Mouse (Mus musculus) gonadal fat pad, adult 2 months (tissue): ENCODE data around the gene Clcc1. TPM values are rescaled to one million over a fixed set of nuclear protein-coding genes. Genes with fewer than 3 reads are reported as not detected.
"Not testable (repeated sequence)": the region's sequence is repeated elsewhere in the genome, so short reads cannot be mapped to it uniquely, and the experiment has no call there.

ENCODE experiments used
- DNase-seq: peaks from one replicate; pipeline ENCODE4 v3.0.0-alpha.2; 2012; ENCODE audit warnings: low read depth
- polyA plus RNA-seq: library from polyadenylated mRNA; depleted of rRNA; stranded (reverse); fragments of >200 nt; gene quantifications from 2 replicates; pipeline ENCODE4 v1.2.3, GENCODE M21; 2012; rRNA removed

The Clcc1 gene
- polyA plus RNA-seq, result 34.5 and 47.1 TPM in 2 replicates

DNA sequence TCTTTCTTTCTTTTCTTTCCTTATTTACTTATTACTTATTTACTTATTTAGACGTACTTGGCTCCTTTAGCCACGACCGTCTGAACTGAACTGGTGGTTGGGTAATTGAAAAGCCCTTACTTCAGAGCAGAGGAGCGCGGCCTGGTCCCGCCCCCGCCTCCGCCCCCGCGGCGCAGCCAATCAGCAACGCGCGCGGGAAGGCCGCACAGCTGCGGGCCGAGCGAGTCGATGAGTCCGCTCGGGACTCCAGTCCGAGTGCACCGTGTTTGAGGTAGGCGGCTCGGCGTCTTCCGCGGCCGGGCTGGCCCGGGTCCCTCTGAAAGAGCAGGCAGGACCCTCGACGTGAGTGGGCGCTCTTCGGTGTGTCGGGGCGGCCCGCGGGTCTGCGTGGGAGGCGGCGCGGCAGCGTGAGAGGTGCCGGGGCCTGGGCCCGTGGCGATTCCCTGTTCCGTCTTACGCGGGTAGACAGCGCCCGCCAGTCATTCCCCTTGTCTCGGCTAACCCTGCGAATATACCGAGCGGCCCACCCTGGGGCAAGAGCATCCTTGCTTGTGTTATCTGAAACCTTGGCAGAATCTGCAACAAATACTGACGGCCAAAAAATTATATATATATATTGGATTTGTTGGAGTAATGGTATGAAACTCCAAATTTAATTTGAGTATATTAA is at the start of gene Clcc1:
Gene Clcc1 (plus strand): TSS at position 204 of the 670 bp plus-strand sequence.
- DNase-seq, result peak; percentile 36

DNA sequence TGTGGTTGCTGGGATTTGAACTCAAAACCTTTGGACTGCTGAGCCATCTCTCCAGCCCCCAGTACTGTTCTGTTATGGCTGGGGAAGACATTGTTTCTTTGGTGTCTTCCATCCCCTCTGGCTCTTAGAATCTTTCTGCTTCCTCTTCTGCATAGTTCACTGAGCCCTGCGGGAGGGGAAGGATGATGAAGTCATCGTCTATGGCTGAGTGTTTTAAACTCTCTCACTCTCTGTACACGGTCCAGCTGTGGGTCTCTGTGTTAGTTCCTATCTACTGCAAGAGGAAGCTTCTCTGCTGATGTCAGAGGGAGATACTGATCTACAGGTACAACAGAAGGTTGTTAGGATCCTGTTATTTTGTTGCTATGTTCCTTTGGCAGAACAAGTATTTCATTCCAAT is 44.8 kb upstream of the Clcc1 start:
- no peak for DNase-seq

DNA sequence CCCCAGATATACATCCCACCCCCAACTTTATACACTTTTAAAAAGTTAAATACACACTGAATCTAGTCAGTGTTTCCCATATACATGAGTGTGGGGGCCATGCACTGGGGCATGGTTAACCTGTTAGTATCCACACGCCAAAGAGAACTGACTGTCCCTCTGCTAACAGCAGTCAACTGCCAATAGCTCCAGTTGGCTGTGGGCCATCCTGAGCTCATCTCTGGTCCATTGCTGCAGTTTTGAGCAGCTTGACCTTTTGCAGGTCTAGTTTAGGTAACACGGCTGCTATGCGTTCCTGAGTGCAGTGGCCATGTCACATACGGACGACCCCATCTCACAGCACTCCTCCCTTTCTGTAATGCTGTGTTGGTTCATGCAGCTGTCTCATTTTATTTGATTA is 19.0 kb upstream of the Clcc1 start:
- no peak for DNase-seq

DNA sequence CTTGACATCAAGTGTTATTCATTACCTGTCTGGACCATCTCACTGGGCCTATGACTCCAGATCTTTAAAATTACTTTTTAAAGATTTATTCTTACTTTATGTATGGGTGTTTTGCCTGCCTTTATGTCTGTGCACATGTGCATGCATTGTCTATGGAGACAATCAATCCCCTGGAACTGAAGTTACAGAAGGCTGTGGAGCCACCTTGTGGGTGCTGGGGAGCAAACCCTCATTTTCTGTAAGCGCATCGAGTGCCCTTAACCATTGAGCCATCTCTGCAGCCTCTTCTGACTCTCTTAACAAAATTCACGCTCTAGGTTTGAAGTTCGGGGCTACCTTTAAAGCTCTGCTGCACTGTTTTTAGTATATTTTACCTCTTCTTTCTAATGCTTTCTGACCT is 14.3 kb upstream of the Clcc1 start:
- no peak for DNase-seq

DNA sequence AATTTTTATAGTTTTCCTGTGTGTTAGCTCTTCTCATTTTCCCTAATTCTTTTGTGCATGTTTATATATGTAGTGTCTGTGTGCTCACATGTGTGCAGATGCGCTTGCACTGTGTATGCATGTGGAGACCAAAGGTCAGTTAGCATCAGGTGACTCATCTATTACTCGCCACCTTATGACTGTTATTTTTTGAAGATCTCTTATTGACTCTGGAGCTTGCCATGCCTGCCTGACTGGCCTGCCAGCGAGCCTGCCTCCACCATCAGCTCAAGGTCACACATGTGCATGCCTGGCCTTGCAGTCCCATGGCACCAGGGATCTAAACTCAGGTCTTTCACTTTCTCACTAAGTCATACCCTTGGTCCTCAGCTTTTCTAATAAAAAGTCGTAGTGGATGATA is 12.7 kb upstream of the Clcc1 start:
- no peak for DNase-seq

DNA sequence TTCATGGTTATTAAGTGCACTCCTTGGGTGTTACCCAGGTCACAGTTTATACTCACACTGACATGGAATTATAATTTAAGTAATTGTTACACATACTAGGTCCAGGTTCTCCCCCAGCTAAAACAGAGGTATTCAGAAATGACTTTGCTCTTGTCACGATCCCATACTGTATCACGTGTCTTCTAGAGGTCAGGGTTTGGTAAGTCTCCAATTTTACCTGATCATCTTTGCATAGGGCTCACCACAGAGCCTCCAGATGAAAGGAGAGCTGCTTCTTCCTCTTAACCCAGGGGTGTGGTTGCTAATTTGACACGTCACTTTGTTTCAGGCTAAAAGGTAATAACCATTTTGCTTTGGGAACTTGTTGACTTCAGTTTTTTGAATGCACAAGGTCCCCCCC is 8.9 kb upstream of the Clcc1 start:
- no peak for DNase-seq

DNA sequence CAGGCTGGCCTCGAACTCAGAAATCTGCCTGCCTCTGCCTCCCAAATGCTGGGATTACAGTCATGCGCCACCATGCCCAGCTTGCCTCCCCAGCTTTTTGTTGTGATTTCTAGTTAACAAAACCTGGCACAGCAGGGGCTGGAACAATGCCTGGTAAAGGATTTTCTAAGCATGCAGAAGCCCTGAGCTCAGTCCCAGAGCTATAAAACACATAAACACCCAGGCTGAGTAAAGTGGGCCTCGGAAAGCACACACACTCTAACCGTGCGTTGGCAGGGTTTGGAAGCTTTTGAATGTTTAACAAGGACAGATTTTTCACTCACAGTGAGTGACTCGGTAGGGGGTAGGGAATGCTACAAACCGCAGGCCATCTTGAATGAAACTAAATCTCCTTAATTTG is 7.7 kb upstream of the Clcc1 start:
- no peak for DNase-seq

DNA sequence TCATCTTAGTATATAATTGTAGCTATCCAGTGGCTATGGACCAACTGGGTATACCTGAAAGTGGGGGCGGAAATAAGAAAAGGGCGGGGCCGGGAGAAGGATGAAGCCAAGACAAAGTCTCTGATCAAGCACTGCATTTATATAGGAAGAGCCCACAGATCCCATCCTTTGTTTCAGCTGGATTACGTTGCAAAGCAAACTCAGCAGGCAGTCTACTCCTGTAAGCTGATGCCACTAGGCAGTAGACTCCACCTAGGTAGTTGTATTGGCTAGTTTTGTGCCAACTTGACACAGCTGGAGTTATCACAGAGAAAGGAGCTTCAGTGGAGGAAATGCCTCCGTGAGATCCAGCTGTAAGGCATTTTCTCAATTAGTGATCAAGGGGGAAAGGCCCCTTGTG is 6.0 kb upstream of the Clcc1 start:
- DNase-seq, result not testable (repeated sequence)

DNA sequence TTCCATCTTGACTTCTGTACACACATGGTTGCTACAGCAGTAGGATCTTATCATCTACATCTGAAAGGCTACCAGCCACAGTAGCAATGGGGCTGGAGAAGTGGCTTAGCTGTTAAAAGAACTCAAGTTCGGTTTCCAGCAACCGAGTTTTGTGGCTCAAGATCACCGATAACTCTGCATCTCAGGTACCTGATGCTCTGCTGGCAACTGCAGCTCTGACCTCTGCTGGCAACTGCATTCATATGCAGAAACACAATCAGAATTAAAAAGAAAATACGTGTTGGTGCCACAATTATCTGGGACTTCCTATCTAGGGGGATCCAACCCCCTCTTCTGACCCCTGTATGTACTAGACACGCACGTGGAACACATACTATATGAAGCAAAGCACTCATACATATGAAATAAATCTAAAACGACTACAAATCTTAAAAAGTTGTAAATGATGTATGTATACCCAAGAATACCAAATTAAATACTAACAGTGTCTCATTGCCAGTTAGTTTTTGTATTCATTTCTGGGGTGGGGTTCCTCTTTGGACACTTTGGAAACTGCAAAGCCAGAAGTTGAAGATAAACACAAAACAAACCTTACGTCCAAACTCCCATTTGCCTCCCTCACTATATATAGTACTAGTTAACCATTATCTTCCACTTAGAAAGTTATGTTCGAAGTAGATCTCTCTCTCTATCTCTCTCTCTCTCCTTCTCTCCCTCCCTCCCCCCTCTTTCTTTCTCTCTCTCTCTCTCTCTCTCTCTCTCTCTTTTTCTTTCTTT is 659 bp upstream of the Clcc1 start:
- no peak for DNase-seq

DNA sequence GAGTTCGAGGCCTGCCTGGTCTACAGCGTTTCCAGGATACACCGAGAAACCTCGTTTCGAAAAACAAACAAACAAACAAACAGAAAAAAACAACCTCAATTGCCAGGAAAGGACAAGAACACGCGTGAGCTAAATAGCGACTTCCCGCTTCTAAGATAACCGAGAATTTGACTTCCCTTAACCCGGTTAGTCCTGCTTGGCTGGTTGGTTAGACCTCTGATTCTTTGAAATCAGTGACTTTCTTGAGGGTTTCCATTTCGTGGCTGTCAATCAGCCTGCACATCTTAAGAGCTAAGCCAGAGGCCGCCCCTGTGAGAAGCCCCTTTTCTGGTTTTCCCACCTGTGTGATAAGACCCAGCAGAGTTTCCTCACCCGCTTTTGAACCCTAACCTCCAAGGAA is 853 bp downstream of the Clcc1 start:
- DNase-seq, result no peak

DNA sequence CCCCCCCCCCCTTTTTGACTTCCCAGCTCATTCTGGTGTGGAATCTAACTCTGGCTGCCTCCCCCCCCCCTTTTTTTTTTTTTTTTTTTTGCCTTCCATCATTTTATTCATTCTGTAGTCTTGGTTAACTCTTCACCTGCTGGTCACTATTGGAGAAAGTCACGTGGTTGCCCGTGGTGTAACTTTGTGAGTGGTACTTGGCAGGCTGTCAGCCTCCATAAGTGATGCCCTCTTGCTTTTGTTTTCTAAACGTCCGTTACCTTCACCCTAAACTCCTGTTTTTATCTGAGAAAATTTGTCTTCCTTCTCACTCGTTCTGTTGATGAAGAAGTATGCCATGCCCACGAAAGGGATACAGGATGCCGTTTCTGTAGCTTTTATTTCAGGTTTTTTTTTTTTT is 1.8 kb downstream of the Clcc1 start:
- DNase-seq, result no peak

DNA sequence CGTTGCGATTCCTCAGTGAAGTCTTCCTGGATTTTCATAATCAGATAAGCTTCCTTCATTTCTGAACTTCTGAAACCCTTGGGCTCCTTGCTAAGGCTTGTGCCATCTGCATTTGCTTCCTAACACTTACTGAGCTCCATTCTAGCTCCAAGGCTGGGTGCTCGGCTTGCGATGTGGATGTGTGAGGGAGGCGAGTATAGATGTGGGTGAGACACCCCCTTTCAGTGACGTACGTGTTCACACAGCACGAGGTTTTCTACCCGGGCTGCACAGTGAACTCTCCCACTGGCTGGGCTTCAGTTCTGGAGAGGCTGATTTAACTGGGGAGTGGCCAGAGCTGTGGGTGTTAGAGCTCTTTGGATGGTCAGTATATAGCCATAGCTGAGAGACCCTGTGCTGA is 4.9 kb downstream of the Clcc1 start:
- no peak for DNase-seq

DNA sequence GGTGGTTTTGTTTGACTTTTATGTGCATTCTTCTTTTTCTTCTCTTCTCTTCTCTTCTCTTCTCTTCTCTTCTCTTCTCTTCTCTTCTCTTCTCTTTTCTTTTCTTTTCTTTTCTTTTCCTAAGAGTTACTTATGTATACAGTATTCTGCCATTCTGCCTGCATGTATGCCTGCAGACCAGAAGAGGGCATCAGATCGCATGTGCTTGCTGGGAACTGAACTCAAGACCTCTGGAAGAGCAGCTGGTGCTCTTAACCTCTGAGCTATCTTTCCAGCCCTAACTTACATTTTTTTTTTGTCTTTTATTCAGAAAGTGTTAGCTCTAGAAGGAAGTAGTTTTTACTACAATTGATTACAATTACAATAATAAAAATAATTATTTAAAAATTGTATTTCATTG is 7.2 kb downstream of the Clcc1 start:
- DNase-seq, result no peak

DNA sequence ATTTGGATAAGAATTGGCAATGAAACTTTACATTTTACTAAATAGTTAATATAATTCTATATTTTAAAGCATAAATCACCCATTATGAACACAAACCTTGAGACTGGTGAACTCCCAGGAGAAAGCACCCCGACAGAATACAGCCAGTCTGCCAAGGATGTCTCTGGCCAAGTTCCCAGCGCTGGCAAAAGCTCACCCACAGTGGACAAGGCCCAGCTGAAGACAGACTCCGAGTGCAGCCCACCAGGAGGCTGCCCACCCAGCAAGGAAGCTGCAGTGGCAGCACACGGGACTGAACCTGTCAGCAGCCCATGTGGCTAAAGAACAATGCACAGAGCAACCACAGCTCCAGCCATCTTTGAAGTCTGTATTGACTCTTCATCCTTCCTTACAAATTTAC is 22.9 kb downstream of the Clcc1 start:
- DNase-seq, result no peak

DNA sequence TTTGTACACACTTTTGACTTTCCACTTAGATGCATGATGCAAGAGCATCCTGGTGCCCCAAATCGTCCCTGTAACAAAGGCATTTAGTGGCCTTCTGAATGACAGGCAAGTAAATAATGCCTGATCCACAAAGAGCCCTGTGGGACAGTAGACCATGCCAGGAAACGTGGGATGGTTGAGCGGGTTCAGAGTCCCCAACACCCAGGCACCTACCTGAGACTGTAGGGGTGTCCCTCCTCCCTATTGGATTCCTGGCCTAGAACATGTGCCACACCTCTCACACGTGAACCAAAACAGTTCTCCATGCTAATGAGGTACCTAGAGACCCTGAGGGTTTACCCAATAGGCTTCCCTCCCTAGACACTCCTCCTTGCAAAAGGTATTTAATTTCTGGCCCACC is 27.3 kb downstream of the Clcc1 start:
- DNase-seq, result no peak

DNA sequence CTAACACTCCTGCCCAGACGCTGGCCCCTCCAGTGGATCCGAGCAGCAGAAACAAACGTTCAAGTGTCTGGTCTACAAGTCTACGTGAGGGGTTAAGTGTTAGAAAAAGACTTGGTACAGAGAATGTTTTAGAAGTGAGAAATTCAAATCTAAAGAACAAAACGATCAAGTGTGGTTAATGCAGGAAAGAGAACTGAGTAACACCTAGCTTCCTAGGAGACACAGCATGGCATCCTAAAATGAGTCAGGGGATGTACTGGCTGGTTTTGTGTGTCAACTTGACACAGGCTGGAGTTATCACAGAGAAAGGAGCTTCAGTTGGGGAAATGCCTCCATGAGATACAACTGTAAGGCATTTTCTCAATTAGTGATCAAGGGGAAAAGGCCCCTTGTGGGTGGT is 29.9 kb downstream of the Clcc1 start:
- not testable (repeated sequence) for DNase-seq

DNA sequence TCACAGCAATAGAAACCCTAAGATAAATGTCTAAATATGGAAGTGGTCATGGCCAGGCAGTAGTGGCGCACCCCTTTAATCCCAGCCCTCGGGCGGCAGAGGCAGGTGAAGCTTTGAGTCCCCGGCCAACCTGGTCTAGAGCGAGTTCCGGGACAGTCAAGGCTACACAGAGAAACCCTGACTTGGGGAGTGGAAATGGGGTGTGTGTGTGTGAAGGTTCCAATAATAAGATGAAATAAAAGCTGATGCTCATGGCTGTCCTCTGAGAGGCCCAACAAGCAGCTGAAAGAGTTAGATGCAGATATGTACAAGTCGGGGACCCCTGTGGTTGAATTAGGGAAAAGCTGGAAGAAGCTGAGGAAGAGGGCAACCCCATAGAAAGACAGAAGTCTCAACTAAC is 32.0 kb downstream of the Clcc1 start:
- DNase-seq, result no peak

DNA sequence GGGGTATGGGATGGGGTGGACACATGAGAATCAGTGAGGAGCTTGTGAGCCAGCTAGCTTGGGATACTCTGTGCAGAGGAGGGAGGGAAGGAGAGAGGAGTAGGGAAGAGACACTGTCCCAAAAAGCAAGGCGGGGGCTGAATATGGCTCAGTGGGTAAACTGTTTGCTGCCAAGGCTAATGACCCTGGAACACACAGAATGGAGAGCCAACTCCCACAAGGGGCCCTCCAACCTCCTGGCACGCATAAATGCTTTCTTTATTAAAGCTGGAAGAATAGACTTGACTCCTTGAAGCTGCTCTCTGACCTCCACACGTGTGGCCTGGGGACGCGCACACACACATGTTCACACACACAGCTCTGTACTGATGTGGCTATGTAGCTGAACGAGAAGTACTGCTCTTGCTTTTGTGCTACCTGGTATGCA is 35.3 kb downstream of the Clcc1 start:
- DNase-seq, result no peak

DNA sequence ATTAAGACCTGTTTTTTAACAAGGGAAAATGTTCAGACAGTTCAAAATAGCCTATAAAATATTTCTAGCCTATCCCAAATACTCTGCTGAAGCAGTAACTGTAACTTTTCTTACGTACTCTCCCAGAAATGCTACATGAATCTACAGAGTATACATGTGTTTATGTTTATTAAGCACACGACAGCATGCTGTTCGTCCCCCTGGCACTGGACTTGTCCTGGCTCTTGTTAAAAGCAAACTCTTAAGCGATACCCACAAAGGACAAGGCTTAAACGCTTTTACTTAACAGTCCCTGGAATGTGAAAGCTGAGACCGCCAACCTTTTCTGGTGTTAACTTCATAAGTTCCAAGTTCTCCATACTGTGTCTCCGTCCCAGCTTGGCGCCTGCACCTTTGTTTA is 35.7 kb downstream of the Clcc1 start:
- no peak for DNase-seq

DNA sequence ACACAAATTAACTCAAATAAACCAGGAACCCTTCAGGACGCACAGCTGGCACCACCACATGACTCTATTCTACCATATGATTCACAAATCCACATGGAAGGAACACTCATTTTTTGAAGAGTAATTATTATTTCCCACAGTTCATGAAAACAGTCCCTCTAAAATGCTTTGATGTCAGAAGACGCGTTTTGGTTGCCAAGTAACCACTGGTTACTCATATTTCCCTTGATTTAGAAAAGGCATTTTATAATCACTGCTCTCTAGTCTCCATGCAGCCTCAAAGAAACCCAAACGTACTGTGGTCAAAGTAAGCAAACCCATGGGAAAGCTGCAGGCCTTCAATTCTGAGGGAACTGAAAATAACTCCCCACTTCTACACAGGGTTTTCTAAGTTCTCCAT is 36.3 kb downstream of the Clcc1 start:
- DNase-seq, result no peak

DNA sequence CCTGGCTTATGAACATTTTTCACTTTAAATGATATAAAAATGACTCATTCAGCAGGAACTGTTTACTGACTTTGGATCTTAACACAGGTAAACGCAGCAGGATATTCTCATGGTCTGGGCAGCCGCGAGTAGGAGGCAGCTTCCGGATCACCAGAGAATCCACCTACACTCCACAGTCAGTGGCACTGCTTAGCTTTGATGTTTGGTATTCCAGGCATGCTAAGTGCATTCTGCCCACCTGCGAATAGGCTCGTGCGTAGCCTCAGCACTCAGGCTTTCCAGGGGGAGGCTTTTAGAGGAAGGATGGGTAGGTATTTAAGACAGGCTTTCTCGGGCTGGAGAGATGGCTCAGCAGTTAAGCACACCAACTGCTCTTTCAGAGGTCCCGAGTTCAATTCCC is 40.6 kb downstream of the Clcc1 start:
- no peak for DNase-seq

DNA sequence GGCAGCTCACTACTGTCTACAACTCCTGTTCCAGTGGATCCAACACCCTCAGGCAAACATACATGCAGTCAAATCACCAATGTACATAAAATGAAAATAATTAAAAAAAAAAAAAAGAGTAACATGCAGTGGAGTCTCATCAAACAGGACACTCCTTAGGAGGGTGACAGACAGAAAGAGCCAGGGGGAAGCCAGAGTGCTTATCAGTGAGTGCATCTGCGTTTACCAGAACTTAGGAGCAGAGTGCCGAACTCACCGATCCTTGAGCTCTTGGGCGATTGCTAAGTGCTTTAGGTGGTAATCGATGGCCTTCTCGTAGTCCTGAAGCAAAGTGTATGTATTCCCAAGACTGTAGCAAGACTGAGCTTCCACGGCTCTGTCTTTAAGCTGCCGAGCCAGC is 44.9 kb downstream of the Clcc1 start:
- no peak for DNase-seq

DNA sequence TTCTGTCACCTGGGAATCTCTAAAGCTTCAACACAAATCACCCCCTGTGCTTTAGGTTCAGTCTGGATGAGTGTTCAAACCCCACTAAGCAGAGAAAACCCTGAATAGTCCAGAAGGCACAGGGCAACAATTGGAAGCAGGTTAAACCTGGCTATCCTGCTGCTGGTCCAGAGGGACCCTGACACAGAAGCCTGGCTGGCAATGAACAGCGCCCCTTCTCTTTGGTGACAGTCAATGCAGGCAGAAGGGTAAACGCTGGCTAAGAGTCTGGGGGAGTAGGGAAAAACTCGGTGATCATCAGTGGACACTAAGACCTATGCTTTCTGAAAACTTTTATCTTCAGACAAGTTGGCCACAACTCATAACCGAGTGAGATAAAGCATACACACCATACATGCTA is 46.1 kb downstream of the Clcc1 start:
- no peak for DNase-seq

DNA sequence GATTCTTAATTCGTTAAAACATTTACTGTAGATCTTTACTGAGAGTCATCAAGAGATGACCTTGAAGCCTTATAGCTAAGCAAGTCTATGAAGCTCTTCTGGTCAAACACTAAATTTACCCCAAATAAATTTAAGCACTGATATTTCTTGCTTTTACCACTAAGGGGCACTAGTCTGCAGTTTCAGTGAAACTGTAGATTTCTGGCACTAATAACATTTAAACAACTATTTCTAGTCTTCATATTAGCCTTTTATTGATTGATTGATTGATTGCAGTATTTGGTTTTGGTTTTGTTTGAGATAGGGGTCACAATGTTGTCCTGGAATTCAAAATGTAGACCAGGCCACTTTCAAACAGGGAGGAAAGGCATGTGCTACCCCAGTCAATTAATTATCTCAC is 47.5 kb downstream of the Clcc1 start:
- no peak for DNase-seq
